Mouse (Mus musculus) neural tube, embryonic 15.5 days (tissue): ENCODE data around the gene Klf16. TPM values are rescaled to one million over a fixed set of nuclear protein-coding genes. Genes with fewer than 3 reads are reported as not detected.

Experiments
- ATAC-seq: fragments of 200-750 bp; cut with Nextera tagmentation; 2 replicates; pipeline ENCODE4 v1.8.0; 2017; ENCODE audit warnings: mild to moderate bottlenecking, moderate TSS enrichment, moderate library complexity; ENCODE audit not compliant: low FRiP score
- H3K27ac ChIP-seq: fragments of 300-500 bp; sonication (generic); replicated peaks from 2 replicates; pipeline ENCODE4 v1.5.1; 2015; ENCODE audit warnings: mild to moderate bottlenecking, inconsistent platforms
- H3K27me3 ChIP-seq: fragments of 300-500 bp; sonication (generic); replicated peaks from 2 replicates; pipeline ENCODE4 v1.6.1; 2015; ENCODE audit warnings: inconsistent platforms
- H3K36me3 ChIP-seq: fragments of 300-500 bp; sonication (generic); 2 replicates; pipeline ENCODE4 v1.6.1; 2015; ENCODE audit warnings: inconsistent platforms
- H3K4me1 ChIP-seq: fragments of 300-500 bp; sonication (generic); 2 replicates; pipeline ENCODE4 v1.6.1; 2015; ENCODE audit warnings: inconsistent platforms
- H3K4me2 ChIP-seq: fragments of 300-500 bp; sonication (generic); 2 replicates; pipeline ENCODE4 v1.6.1; 2015; ENCODE audit warnings: inconsistent platforms, mild to moderate bottlenecking, moderate library complexity
- H3K4me3 ChIP-seq: fragments of 300-500 bp; sonication (generic); replicated peaks from 2 replicates; pipeline ENCODE4 v1.5.1; 2015; ENCODE audit warnings: mild to moderate bottlenecking, inconsistent platforms
- H3K9ac ChIP-seq: fragments of 300-500 bp; sonication (generic); replicated peaks from 2 replicates; pipeline ENCODE4 v1.6.1; 2015; ENCODE audit warnings: mild to moderate bottlenecking, inconsistent platforms
- H3K9me3 ChIP-seq: fragments of 300-500 bp; sonication (generic); replicated peaks from 2 replicates; pipeline ENCODE4 v1.6.1; 2016; ENCODE audit warnings: inconsistent platforms
- WGBS: fragments of 180-500 bp; shearing (Covaris S2); methylation state at CpG from one replicate; pipeline ENCODE4 v1.1.7; 2015; ENCODE audit warnings: mixed read lengths; 5-methylcytosine and 5-hydroxymethylcytosine counted together
- polyA plus RNA-seq: library from polyadenylated mRNA; unstranded; fragments of >200 nt; fragmentation: Nextera tagmentation; extraction: Ambion mirVana; gene quantifications from 2 replicates; pipeline ENCODE4 v1.2.1, GENCODE M21; 2015

The Klf16 gene
- polyA plus RNA-seq, 1 experiment from 2014 or later: 6.5 TPM

- H3K4me2 ChIP-seq: peak overlapping the region; percentile 38
- peak overlapping the region; percentile 2; the same call in 1 of the 2 replicates for H3K27ac ChIP-seq
- peaks cover 66% of the 10 kb centered on the region for H3K4me1 ChIP-seq
- no peaks in the 10 kb centered on the region for H3K36me3 ChIP-seq
- peak overlapping the region; percentile 26; the same call in 1 of the 2 replicates for H3K9ac ChIP-seq
- H3K4me3 ChIP-seq: 0 out of 2 replicates have a peak overlapping the region, but pooled peaks have one; percentile 1
- 22% methylated on average over 30 of the region's 30 CpGs for WGBS
- ATAC-seq: no peak
- H3K27me3 ChIP-seq: no peaks in the 10 kb centered on the region
- H3K9me3 ChIP-seq: no peaks in the 10 kb centered on the region
Measured at GRCm38 (mm10) chr10:80570871-80571836, 6.0 kb downstream of the Klf16 start.

GRCm38 (mm10) chr10:80570419-80570818 lies 6.7 kb downstream of the Klf16 start:
- Histone ChIP-seq H3K9me3 (no peaks in the 10 kb centered on the region), H3K4me3 (no peak overlapping the region), H3K36me3 (no peaks in the 10 kb centered on the region), H3K27me3 (no peaks in the 10 kb centered on the region), H3K9ac (no peak overlapping the region), H3K27ac (0 out of 2 replicates have a peak overlapping the region, but pooled peaks have one; percentile 2), H3K4me2 (peak overlapping the region; percentile 38; the same call in 1 of the 2 replicates), H3K4me1 (peaks cover 61% of the 10 kb centered on the region)
- 84% methylated on average over 10 of the region's 10 CpGs for WGBS
- ATAC-seq: no peak

DNA sequence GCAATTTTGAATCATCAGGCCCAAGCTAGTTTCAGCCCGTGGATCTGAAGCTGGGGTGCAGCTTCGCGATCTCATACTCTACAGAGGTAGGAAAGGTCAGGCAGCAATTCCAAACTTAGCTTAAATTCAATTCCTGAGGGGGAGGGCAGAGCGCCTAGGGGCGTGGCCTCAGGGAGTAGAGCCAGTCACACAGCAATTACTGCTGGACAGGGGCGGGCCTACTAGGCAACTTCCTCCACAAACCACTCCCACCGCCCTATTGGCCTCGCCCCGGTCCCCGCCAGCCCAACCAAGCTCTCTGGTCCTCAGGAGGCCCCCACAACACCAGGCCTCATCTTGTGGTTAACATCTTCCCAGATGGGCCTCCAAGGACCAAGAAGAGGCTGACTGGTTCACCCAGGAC lies 7.5 kb downstream of the Klf16 start:
- Histone ChIP-seq H3K36me3 (no peaks in the 10 kb centered on the region), H3K9ac (no peak overlapping the region), H3K9me3 (no peaks in the 10 kb centered on the region), H3K4me3 (no peak overlapping the region), H3K4me1 (peaks cover 53% of the 10 kb centered on the region), H3K27me3 (no peaks in the 10 kb centered on the region), H3K27ac (no peak overlapping the region), H3K4me2 (peak overlapping the region; percentile 3; the same call in 1 of the 2 replicates)
- WGBS: 42% methylated on average over 10 of the region's 10 CpGs
- no peak for ATAC-seq

DNA sequence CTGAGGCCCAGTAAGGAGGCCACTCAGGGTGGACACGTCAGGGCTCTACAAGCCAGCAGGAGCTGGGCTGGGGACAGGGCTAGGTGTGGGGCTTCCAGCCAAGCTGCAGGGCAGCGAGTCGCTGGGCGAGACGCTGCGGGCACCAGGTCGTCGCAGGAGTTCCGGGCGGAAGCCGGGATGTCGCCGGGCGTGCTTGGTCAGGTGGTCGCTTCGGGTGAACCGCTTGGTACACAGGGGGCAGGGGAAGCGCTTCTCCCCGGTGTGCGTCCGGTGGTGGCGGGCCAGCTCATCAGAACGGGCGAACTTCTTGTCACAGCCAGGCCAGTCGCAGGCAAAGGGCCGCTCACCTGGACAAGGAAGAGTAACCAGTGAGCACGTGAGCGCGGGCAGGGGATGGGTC lies 8.2 kb downstream of the Klf16 start:
- Histone ChIP-seq H3K36me3 (no peaks in the 10 kb centered on the region), H3K9ac (no peak overlapping the region), H3K9me3 (no peaks in the 10 kb centered on the region), H3K4me3 (no peak overlapping the region), H3K27ac (no peak overlapping the region), H3K4me2 (no peak overlapping the region), H3K27me3 (no peaks in the 10 kb centered on the region), H3K4me1 (peaks cover 45% of the 10 kb centered on the region)
- no peak for ATAC-seq
- 97% methylated on average over 29 of the region's 29 CpGs for WGBS

- peak overlapping the region; percentile 47 for H3K4me2 ChIP-seq
- peaks cover 42% of the 10 kb centered on the region for H3K4me1 ChIP-seq
- 0 out of 2 replicates have a peak overlapping the region, but pooled peaks have one; percentile 28 for H3K9ac ChIP-seq
- WGBS: 11% methylated on average over 17 of the region's 17 CpGs
- H3K27ac ChIP-seq: peak overlapping the region; percentile 60
- no peaks in the 10 kb centered on the region for H3K9me3 ChIP-seq
- peak overlapping the region; percentile 12; the same call in 1 of the 2 replicates for H3K4me3 ChIP-seq
- peak; percentile 30 for ATAC-seq
- no peaks in the 10 kb centered on the region for H3K27me3 ChIP-seq
- no peaks in the 10 kb centered on the region for H3K36me3 ChIP-seq
Measured at GRCm38 (mm10) chr10:80566375-80567092, 10.6 kb downstream of the Klf16 start.

DNA sequence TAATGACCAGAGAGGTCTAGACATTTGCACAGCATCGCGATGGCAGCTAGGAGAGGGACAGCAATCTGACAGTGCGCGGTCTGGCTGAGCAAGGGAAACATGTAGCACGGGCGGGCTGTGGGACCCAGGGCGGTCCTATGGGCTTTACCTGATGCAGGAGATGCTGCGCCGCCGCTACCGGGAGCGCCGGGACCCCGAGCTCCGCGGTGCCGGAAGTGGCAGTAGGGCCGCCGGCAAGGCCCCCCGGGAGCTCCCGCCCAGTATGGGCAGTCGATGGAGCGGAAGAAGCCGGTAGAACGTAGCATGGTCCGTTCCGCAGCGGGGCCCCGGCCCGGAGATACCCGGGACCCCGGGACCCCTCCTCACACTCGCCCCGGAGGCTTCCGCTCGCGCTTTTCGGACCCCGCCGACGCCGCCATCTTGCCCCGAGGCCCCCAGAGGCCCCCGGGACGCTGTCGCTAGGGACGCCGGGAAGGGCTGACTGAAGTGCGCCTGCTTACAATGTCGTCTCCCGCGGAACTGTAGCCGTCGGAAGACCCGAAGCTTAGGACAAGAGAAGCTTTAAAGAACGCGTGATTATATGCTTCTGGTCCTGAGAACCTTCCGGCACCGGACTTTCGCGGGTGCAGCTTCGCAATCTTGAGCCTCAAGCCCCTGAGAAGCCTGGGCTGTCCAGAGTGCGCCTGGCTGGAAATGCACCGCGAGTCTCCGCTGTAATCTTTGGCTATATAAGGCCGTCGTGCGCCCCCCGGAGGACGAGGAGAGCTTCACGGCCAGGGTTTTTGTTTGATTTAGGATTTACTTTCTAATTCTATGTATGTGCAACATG lies 15.8 kb downstream of the Klf16 start, which contains the start of gene Rexo1:
Gene Rexo1 (minus strand): TSS at position 445 of the 829 bp plus-strand sequence.
- H3K36me3 ChIP-seq: no peaks in the 10 kb centered on the region
- 0% methylated on average over 69 of the region's 72 CpGs for WGBS
- H3K27me3 ChIP-seq: no peaks in the 10 kb centered on the region
- peak within 1 kb of the TSS; percentile 98 for H3K4me3 ChIP-seq
- peak within 1 kb of the TSS; percentile 94 for H3K27ac ChIP-seq
- ATAC-seq: peak; percentile 83
- peaks cover 51% of the 10 kb centered on the region for H3K4me1 ChIP-seq
- peak within 1 kb of the TSS; percentile 82 for H3K4me2 ChIP-seq
- no peaks in the 10 kb centered on the region for H3K9me3 ChIP-seq
- peak within 1 kb of the TSS; percentile 90 for H3K9ac ChIP-seq

- no peak for ATAC-seq
- Histone ChIP-seq H3K4me2 (peak overlapping the region; percentile 82), H3K27ac (peak overlapping the region; percentile 94), H3K4me3 (peak overlapping the region; percentile 98), H3K9me3 (no peaks in the 10 kb centered on the region), H3K36me3 (no peaks in the 10 kb centered on the region), H3K9ac (peak overlapping the region; percentile 90), H3K27me3 (no peaks in the 10 kb centered on the region), H3K4me1 (peaks cover 47% of the 10 kb centered on the region)
- WGBS: 1% methylated on average over 13 of the region's 13 CpGs
Measured at GRCm38 (mm10) chr10:80560621-80561020, 16.5 kb downstream of the Klf16 start.

DNA sequence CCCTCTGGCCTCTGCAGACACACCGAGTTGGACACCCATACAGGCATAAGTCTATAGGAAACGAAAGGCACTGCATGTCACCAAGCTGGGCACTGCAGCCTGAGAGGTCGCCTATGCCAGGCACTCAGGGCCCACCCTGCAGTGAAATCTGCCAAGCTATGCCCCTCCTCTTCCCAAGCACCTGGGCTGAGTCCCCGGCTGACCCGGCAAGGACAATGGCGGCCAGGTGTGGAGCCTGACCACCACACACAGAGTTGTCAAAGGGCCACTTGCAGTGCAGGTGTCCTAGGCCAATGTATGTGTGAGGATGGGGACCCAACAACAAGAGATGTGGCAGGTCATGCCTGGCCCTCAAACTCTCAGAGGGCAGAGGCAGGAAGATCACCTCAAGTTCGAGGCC lies 17.7 kb downstream of the Klf16 start:
- no peak for ATAC-seq
- Histone ChIP-seq H3K9ac (no peak overlapping the region), H3K4me3 (no peak overlapping the region), H3K4me1 (peaks cover 50% of the 10 kb centered on the region), H3K9me3 (no peaks in the 10 kb centered on the region), H3K36me3 (no peaks in the 10 kb centered on the region), H3K27me3 (no peaks in the 10 kb centered on the region), H3K4me2 (peak overlapping the region; percentile 82), H3K27ac (no peak overlapping the region)
- WGBS: 92% methylated on average over 7 of the region's 7 CpGs

DNA sequence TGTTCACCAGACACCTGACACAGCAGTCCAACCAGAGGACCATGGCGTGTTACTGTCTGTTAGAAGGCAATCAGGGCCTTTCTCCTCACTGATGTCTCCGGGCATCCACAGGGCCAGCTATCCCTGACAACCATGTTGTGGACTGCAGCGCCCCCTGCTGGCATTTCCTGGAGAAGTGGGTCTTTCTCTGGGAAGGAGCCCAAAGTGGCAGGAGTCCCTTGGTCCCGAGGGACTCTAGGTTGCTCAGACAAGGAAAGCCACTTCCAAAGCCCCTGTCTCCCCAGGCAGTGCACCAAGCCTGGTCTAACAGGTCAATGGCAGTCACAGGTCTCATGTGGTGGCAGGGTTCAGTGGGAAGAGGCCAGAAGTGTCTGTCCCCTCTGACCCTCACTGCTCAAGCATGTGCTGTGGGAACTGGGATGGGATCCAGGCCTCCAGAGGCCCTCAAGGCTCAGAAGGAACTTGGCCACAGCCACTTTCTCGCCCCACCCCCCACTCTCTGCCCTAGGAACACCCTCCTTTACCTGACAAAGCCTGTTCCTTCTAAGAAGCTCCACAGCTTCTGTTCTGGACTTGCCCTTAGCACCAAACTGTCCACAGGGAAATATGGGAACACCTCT lies 19.7 kb downstream of the Klf16 start:
- no peaks in the 10 kb centered on the region for H3K36me3 ChIP-seq
- no peaks in the 10 kb centered on the region for H3K9me3 ChIP-seq
- H3K4me3 ChIP-seq: no peak overlapping the region
- no peaks in the 10 kb centered on the region for H3K27me3 ChIP-seq
- H3K4me2 ChIP-seq: no peak overlapping the region
- H3K27ac ChIP-seq: no peak overlapping the region
- H3K9ac ChIP-seq: no peak overlapping the region
- ATAC-seq: no peak
- WGBS: 35% methylated on average over 5 of the region's 5 CpGs
- peaks cover 49% of the 10 kb centered on the region for H3K4me1 ChIP-seq

GRCm38 (mm10) chr10:80553997-80554396 lies 23.1 kb downstream of the Klf16 start:
- H3K36me3 ChIP-seq: peaks cover 18% of the 10 kb centered on the region
- H3K9ac ChIP-seq: no peak overlapping the region
- peaks cover 28% of the 10 kb centered on the region for H3K4me1 ChIP-seq
- WGBS: 92% methylated on average over 6 of the region's 6 CpGs
- H3K4me2 ChIP-seq: no peak overlapping the region
- H3K9me3 ChIP-seq: no peaks in the 10 kb centered on the region
- no peaks in the 10 kb centered on the region for H3K27me3 ChIP-seq
- no peak overlapping the region for H3K27ac ChIP-seq
- ATAC-seq: no peak
- H3K4me3 ChIP-seq: no peak overlapping the region
